Mouse (Mus musculus) liver, postnatal 0 days (tissue): ENCODE measurements at regions not wholly inside any gene's neighbourhood (a gene's known extent, or its start where the extent isn't known, plus 50 kb on each side); places are given as distances from the start of the nearest gene placed in this dataset.

Experiments
- ATAC-seq: fragments of 200-750 bp; cut with Nextera tagmentation; 2 replicates; pipeline ENCODE4 v1.8.0; 2017; ENCODE audit warnings: mild to moderate bottlenecking, moderate library complexity
- DNase-seq: peaks from one replicate; pipeline ENCODE4 v3.0.0-alpha.2; 2016
- H3K27ac ChIP-seq: fragments of 300-500 bp; sonication (generic); 2 replicates; pipeline ENCODE4 v1.5.1; 2014; ENCODE audit warnings: antibody characterized with exemption, moderate library complexity, mild to moderate bottlenecking, low read depth
- H3K27me3 ChIP-seq: fragments of 300-500 bp; sonication (generic); 2 replicates; pipeline ENCODE4 v1.6.1; 2014; ENCODE audit warnings: low read length, control low read depth, mixed read lengths; ENCODE audit not compliant: insufficient read depth
- H3K36me3 ChIP-seq: fragments of 300-500 bp; sonication (generic); replicated peaks from 2 replicates; pipeline ENCODE4 v1.6.1; 2014; ENCODE audit warnings: mild to moderate bottlenecking, control low read depth, low read length, moderate library complexity, mixed read lengths; ENCODE audit not compliant: insufficient read depth
- H3K4me1 ChIP-seq: fragments of 300-500 bp; sonication (generic); 2 replicates; pipeline ENCODE4 v1.6.1; 2014; ENCODE audit warnings: antibody characterized with exemption, mild to moderate bottlenecking, control low read depth; ENCODE audit not compliant: insufficient read depth
- H3K4me2 ChIP-seq: fragments of 300-500 bp; sonication (generic); 2 replicates; pipeline ENCODE4 v1.6.1; 2014; ENCODE audit warnings: low read depth, mild to moderate bottlenecking, low read length, moderate library complexity, mixed read lengths
- H3K4me3 ChIP-seq: fragments of 300-500 bp; sonication (generic); 2 replicates; pipeline ENCODE4 v1.5.1; 2014; ENCODE audit warnings: low read depth, low read length
- H3K9ac ChIP-seq: fragments of 300-500 bp; sonication (generic); replicated peaks from 2 replicates; pipeline ENCODE4 v1.6.1; 2014; ENCODE audit warnings: mild to moderate bottlenecking, moderate library complexity
- H3K9me3 ChIP-seq: fragments of 300-500 bp; sonication (generic); 2 replicates; pipeline ENCODE4 v1.6.1; 2016; ENCODE audit warnings: mild to moderate bottlenecking, control low read depth, low read length, mixed read lengths
- CTCF ChIP-seq: sonication (generic); IDR thresholded peaks from 2 replicates; pipeline ENCODE4 v1.5.1; 2016; ENCODE audit warnings: antibody characterized with exemption, low read depth
- EP300 ChIP-seq: IDR thresholded peaks from 2 replicates; pipeline ENCODE4 v1.6.1; 2016; ENCODE audit warnings: antibody characterized with exemption, low read depth, mild to moderate bottlenecking
- WGBS: fragments of 180-500 bp; shearing (Covaris S2); extraction: QIAGEN DNeasy Blood & Tissue Kit; methylation state at CpG from one replicate; pipeline ENCODE4 v1.1.7; 2014; ENCODE audit not compliant: insufficient replicate concordance; 5-methylcytosine and 5-hydroxymethylcytosine counted together

DNA sequence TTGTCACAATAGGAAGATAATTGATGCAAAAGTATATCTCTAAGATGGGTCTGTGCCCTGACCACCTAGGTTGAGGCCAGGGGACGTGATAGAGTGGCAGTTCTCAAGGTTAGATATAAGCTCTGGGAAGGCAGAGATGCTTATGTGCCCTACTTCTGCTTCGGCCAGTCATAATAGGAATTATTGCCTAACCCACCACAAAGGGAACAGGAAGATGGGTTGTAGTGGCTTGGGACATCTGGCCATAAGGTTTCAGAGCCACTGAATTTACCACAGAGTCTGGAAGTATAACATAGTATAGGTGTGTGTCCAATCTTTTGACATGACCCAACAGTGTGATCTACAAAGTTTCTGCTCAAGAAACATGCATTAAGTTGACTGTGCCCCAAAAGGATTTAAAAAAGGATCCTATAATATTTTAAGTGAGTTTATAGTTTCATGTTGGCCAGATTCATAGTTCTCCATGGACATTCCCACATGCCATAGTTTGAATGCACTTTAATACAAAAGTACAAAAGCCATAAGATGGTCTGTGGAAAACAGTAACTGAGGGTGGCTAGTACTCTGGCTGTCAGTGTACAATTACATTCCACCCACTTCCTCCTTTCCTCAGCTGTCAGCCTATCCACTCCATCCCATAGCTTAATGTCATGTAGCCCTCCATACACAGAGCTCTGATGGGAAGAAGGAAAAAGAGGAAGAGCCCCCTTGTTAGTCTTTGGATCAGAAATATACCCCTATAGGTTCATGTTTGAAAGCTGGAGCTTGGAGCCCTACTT, 508.3 kb downstream of the Insc start:
- Histone ChIP-seq H3K27me3 (no peaks in the 10 kb centered on the region), H3K27ac (no peak overlapping the region), H3K9me3 (no peaks in the 10 kb centered on the region), H3K4me3 (no peak overlapping the region), H3K9ac (no peak overlapping the region), H3K36me3 (no peaks in the 10 kb centered on the region), H3K4me1 (no peaks in the 10 kb centered on the region), H3K4me2 (no peak overlapping the region)
- ATAC-seq (no peak), DNase-seq (no peak)
- TF ChIP-seq EP300 (no peak), CTCF (no peak)
- 50% methylated on average over 2 of the region's 2 CpGs for WGBS

DNA sequence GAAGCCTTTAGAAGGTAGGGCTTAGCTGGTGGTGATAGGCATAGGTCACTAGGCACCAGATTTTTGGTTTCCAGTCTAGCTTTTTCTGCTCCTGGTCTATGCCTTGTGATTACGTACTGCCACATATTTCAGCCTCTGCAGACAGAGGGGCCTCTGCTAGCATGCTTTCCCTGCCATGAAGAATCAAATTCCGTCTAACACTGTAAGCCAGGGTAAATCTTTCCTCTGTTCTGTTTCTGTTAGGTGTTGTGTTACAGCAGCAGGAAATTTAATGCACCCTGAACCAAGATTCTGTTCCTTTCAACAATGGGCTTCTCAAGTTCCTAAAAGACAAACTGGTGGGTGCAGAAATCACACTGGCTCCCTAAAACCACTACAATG, 508.9 kb downstream of the Insc start:
- no peak for ATAC-seq

DNA sequence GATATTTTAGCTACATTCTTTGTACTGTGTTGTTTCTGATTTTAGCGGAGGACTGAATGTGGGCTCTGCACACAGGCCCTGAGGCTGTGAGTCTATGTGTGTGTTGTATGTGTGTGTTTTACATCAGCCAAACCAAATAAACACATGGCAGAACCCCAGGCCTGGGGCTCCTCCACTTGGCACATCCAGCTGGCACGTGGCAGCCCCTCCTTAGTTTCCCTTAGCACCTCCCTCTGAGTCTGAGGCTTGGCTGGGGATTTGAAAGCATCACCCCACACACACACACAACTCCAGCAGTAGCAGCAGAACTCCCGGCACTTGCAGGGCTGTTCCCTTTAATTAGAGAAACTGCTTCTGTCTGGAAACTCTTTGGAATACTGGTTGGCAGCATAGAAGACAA, 515.1 kb downstream of the Insc start:
- DNase-seq: no peak
- no peak overlapping the region for H3K27ac ChIP-seq
- no peak for ATAC-seq
- H3K36me3 ChIP-seq: no peaks in the 10 kb centered on the region
- no peaks in the 10 kb centered on the region for H3K27me3 ChIP-seq
- 58% methylated on average over 3 of the region's 3 CpGs for WGBS
- no peak overlapping the region for H3K4me2 ChIP-seq
- H3K9ac ChIP-seq: no peak overlapping the region
- no peak for TF ChIP-seq EP300
- TF ChIP-seq CTCF: no peak
- no peak overlapping the region for H3K4me3 ChIP-seq
- H3K4me1 ChIP-seq: no peaks in the 10 kb centered on the region
- no peaks in the 10 kb centered on the region for H3K9me3 ChIP-seq

More for the DNA sequence above, 508.9 kb downstream of the Insc start:
- H3K27me3 ChIP-seq: no peaks in the 10 kb centered on the region
- no peaks in the 10 kb centered on the region for H3K9me3 ChIP-seq
- H3K4me3 ChIP-seq: no peak overlapping the region
- H3K4me1 ChIP-seq: no peaks in the 10 kb centered on the region
- no peak for DNase-seq
- H3K36me3 ChIP-seq: no peaks in the 10 kb centered on the region
- TF ChIP-seq CTCF: no peak
- WGBS: 75% methylated on average over 2 of the region's 2 CpGs
- H3K9ac ChIP-seq: no peak overlapping the region
- no peak overlapping the region for H3K27ac ChIP-seq
- no peak overlapping the region for H3K4me2 ChIP-seq

- H3K27ac ChIP-seq: no peak overlapping the region
- H3K9ac ChIP-seq: no peak overlapping the region
- H3K4me3 ChIP-seq: no peak overlapping the region
- no peak overlapping the region for H3K4me2 ChIP-seq
- no peak for TF ChIP-seq CTCF
- no peak for TF ChIP-seq EP300
- 75% methylated on average over 2 of the region's 2 CpGs for WGBS
- H3K36me3 ChIP-seq: no peaks in the 10 kb centered on the region
- ATAC-seq (no peak), DNase-seq (no peak)
- no peaks in the 10 kb centered on the region for H3K9me3 ChIP-seq
- no peaks in the 10 kb centered on the region for H3K4me1 ChIP-seq
- H3K27me3 ChIP-seq: no peaks in the 10 kb centered on the region
Observed at GRCm38 (mm10) chr7:115263082-115263481, 519.6 kb downstream of the Insc start.

DNA sequence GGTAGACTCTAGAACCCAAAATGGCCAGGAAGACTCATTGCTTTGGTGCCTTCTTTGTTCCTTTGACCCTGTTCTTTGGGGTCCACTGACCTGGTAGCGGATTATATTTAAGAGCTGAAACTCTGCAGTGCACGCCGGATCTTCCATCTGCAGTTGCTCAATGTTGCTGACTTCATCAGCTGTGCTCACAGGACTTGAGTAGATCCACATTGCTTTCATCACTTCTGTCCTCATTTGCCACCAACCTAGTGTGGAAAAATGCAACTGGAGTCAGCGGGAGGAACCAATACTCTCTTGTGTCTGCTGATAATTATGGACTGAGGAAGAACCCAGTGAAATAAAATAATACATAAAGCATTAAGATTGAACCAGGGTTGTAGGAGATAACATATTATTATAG, 522.6 kb downstream of the Insc start:
- TF ChIP-seq EP300 (no peak), CTCF (no peak)
- no peak overlapping the region for H3K27ac ChIP-seq
- no peaks in the 10 kb centered on the region for H3K36me3 ChIP-seq

DNA sequence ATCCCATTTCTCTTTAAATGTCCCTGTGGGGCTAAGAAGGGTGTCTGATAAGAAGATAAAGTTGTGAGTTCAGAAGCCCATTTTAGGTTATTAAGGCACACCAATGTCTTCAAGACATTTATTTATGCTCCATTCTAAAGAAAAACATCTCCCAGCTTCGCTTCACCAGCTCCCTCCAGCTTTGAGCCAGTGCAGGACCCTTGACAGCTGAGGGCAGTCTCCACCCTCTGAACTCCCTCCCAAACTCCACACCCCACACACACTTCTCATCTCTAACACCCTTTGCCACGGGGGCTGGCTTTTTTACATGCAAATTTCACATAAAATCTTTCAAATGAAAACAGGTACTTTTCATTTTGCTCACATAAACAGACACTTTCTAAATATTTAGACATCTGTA, 527.3 kb downstream of the Insc start:
- no peak for DNase-seq
- Histone ChIP-seq H3K4me2 (no peak overlapping the region), H3K4me1 (no peaks in the 10 kb centered on the region), H3K36me3 (no peaks in the 10 kb centered on the region), H3K9ac (no peak overlapping the region), H3K27ac (no peak overlapping the region), H3K27me3 (no peaks in the 10 kb centered on the region), H3K9me3 (no peaks in the 10 kb centered on the region), H3K4me3 (no peak overlapping the region)
- 41% methylated on average over 2 of the region's 2 CpGs for WGBS
- TF ChIP-seq CTCF: no peak
- no peak for TF ChIP-seq EP300
- no peak for ATAC-seq

More for the DNA sequence above, 522.6 kb downstream of the Insc start:
- Histone ChIP-seq H3K9ac (no peak overlapping the region), H3K9me3 (no peaks in the 10 kb centered on the region), H3K4me1 (no peaks in the 10 kb centered on the region), H3K27me3 (no peaks in the 10 kb centered on the region), H3K4me3 (no peak overlapping the region), H3K4me2 (no peak overlapping the region)
- no peak for DNase-seq
- no peak for ATAC-seq
- WGBS: 86% methylated on average over 4 of the region's 4 CpGs
